Mouse (Mus musculus) layer of hippocampus, adult 2 months (tissue): ENCODE results near the gene Hist1h4d. TPM values are rescaled to one million over a fixed set of nuclear protein-coding genes. Genes with fewer than 3 reads are reported as not detected.
"Not testable (repeated sequence)": the region's sequence is repeated elsewhere in the genome, so short reads cannot be mapped to it uniquely, and the experiment has no call there.

Source experiments
- DNase-seq, 2 experiments: peaks; one replicate each; pipeline ENCODE4 v3.0.0; 2022; ENCODE audit warnings: low spot score in 2 of 2
- H3K27ac ChIP-seq: fragments of 200-600 bp; 2 replicates; pipeline ENCODE4 v1.8.1; 2022
- H3K4me3 ChIP-seq: fragments of 200-600 bp; 2 replicates; pipeline ENCODE4 v1.8.1; 2022; ENCODE audit warnings: mild to moderate bottlenecking
- CTCF ChIP-seq: fragments of 200-600 bp; conservative IDR thresholded peaks from 2 replicates; pipeline ENCODE4 v1.8.1; 2022; ENCODE audit warnings: antibody characterized with exemption, mild to moderate bottlenecking, moderate library complexity
- total RNA-seq, 2 experiments: library from RNA; stranded (reverse); gene quantifications; 2 replicates each; pipeline ENCODE4 v1.2.3; 2021

Gene Hist1h4d
- total RNA-seq, 2 experiments from 2014 or later = 140 to 146 TPM

- no peak for TF ChIP-seq CTCF
- H3K4me3 ChIP-seq = no peak overlapping the region
- DNase-seq = no peak
- no peak overlapping the region for H3K27ac ChIP-seq
These were observed 39.9 kb upstream of the Hist1h4d start for GRCm38 (mm10) chr13:23541497-23541896.

- not testable (repeated sequence) for DNase-seq, H3K27ac ChIP-seq
- H3K4me3 ChIP-seq = peak overlapping the region; percentile 70
These were observed 39.0 kb upstream of the Hist1h4d start for GRCm38 (mm10) chr13:23542225-23542980.

- H3K4me3 ChIP-seq = peak within 1 kb of the TSS; percentile 70
- H3K27ac ChIP-seq = peak within 1 kb of the TSS; percentile 68; the same call in 1 of the 2 replicates
- peak; percentile 54 to 93 for DNase-seq
These were observed 38.3 kb upstream of the Hist1h4d start, which contains the start of gene Hist1h2bh for GRCm38 (mm10) chr13:23542999-23543607. Gene Hist1h2bh, minus strand, starts transcription at chr13:23543392.

GRCm38 (mm10) chr13:23543965-23544786 is 37.2 kb upstream of the Hist1h4d start, which contains the start of gene Hist1h3f:
Gene Hist1h3f, plus strand, starts transcription at chr13:23544052.
- Histone ChIP-seq H3K27ac (peak within 1 kb of the TSS; percentile 83), H3K4me3 (peak within 1 kb of the TSS; percentile 70)
- DNase-seq = peak; percentile 73 to 89
- TF ChIP-seq CTCF = no peak

- peak overlapping the region; percentile 70 for H3K4me3 ChIP-seq
- H3K27ac ChIP-seq = peak overlapping the region; percentile 83
- not testable (repeated sequence) for DNase-seq
These were observed 36.6 kb upstream of the Hist1h4d start for GRCm38 (mm10) chr13:23544787-23545120.

- Histone ChIP-seq H3K4me3 (no peak overlapping the region), H3K27ac (no peak overlapping the region)
- DNase-seq = no peak
- no peak for TF ChIP-seq CTCF
These were observed 34.7 kb upstream of the Hist1h4d start for GRCm38 (mm10) chr13:23546694-23547093.

GRCm38 (mm10) chr13:23550761-23551145 is 30.6 kb upstream of the Hist1h4d start:
- TF ChIP-seq CTCF = no peak
- H3K27ac ChIP-seq = peak overlapping the region; percentile 85
- no peak for DNase-seq
- H3K4me3 ChIP-seq = peak overlapping the region; percentile 58

- H3K4me3 ChIP-seq = peak within 1 kb of the TSS; percentile 58
- DNase-seq = peak; percentile 88 to 94
- peak within 1 kb of the TSS; percentile 85 for H3K27ac ChIP-seq
- TF ChIP-seq CTCF = peak; percentile 68
These were observed 30.1 kb upstream of the Hist1h4d start, which contains the start of gene Hist1h4f for GRCm38 (mm10) chr13:23551146-23551834. Gene Hist1h4f, minus strand, starts transcription at chr13:23551648.

- Histone ChIP-seq H3K27ac (no peak overlapping the region; the same call in 1 of the 2 replicates), H3K4me3 (peak overlapping the region; percentile 58)
- no peak for TF ChIP-seq CTCF
- DNase-seq = no peak
These were observed 29.2 kb upstream of the Hist1h4d start for GRCm38 (mm10) chr13:23551931-23552914.

- Histone ChIP-seq H3K27ac (peak within 1 kb of the TSS; percentile 78; the same call in 1 of the 2 replicates), H3K4me3 (no peak within 1 kb of the TSS)
- DNase-seq = no peak
- TF ChIP-seq CTCF = no peak
These were observed 28.4 kb upstream of the Hist1h4d start, which contains the start of gene Hist1h1d for GRCm38 (mm10) chr13:23552962-23553361. Gene Hist1h1d, plus strand, starts transcription at chr13:23553262.

GRCm38 (mm10) chr13:23554393-23554792 is 27.0 kb upstream of the Hist1h4d start:
- TF ChIP-seq CTCF = no peak
- H3K4me3 ChIP-seq = peak overlapping the region; percentile 62
- H3K27ac ChIP-seq = peak overlapping the region; percentile 78
- DNase-seq = no peak
